Mouse (Mus musculus): ENCODE data around the gene Akain1.

GRCm38 (mm10) chr17:69531472-69531871 lies 92.3 kb downstream of the Akain1 start:
- TF ChIP-seq EP300 (IDR thresholded peaks at IDR 0.05; ENCODE audit: low read depth) (no peak), CTCF (IDR thresholded peaks at IDR 0.05; ENCODE audit: low read depth) (no peak)
